Mouse (Mus musculus): Measurements from ENCODE around the gene Vps13d.

Vps13d gene

DNA sequence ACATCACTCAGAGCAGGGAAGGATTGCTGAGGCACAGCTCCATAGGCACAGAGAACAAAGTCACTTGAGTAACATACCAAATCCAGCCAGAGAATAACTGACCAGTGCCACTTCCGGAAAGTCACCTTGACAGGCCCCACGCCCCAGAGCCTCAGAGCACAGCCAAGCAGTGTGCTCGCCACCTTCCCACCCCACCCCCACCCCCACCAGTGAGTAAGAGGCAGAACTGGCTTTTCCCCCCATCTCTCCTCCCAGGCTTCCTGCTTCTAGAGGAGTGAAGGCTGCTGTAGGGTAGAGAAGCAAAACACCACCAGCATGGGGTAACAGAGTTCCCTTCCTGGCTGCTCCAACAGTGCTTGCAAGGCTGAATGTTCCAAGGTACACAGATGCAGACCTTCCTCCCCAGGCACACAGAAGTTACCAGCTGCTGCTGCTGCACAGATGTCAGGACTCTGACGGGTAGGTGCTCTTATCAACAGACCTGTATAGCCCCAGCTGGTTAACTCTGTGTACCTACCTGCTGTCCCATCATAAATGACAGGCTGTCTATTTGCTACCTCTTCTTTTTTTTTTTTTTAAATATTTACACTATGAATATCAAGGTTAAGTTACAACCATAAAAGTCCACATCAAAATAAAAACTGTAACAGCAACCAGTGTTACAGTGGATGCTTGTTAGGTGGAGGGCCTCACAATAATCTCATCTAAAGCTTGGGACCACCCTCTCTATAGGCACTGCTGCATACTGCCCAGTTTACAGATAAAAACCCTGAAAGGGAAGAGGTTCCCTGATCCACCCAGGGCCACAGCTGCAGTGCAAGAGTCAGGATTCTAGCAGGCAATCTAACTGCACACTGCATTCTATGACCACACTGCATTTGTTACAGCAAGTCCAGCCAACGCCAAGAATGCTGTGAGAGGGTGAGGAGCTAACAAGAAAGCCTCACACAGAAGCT is 47.5 kb downstream of the Vps13d start:
- DNase-seq = peak in 1 of 2 experiments; percentile 21

DNA sequence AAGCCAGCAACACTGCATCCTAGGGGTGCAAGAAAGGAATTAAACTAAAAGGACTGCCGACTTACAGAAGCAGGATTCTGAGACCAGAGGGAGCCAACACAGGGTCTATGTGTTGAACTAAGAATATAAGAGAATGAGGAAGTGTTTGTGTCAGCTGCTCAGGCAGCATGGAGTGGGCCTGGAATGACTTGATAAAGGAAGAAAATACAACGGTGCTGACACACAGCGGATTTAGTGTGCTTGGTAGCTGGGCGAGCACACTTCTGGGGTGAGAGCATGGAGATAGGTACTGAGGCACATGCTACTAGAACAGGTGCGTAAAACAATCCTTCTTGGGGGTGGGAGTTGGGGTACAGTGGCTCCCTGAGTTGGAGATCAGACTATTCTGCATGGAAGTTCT is 51.3 kb downstream of the Vps13d start:
- no peak for DNase-seq

DNA sequence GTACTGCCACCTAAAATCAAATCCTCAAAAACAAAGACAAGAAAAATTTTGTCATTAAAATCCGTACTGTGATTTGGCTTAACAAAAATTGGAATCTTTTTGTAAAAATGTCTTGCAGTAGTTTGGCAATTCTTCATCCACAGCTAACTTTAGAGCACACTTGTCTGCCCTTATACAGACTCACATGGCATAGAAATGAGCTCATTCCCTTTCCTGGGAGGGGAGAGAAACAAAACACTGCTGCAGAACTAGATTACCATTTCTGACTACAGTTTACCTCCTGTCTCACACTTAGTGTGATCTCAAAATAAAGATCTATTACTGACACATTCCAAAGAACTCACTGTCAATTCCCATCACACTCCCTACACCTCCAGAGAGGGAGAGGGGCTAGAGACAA is 58.1 kb downstream of the Vps13d start:
- DNase-seq = no peak

DNA sequence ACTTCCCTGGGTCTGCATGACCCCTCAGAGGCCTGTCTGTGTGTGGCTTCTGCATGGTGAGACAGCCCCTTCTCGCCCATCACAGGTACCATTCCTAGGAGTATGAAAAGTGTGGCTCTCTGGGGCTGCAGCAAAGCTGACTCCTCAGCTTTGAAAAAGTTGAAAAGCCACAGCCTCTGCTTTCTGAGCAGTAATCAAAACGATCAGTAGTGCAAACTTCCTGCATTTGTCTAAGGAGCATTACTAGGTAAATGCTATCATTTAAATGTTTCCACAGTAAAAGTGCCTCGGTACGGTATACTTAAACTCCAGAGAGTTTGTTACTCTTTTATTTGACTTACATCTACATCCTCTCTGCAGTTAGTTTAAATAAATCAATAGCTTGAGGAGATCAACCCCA is 59.3 kb downstream of the Vps13d start:
- no peak for DNase-seq

DNA sequence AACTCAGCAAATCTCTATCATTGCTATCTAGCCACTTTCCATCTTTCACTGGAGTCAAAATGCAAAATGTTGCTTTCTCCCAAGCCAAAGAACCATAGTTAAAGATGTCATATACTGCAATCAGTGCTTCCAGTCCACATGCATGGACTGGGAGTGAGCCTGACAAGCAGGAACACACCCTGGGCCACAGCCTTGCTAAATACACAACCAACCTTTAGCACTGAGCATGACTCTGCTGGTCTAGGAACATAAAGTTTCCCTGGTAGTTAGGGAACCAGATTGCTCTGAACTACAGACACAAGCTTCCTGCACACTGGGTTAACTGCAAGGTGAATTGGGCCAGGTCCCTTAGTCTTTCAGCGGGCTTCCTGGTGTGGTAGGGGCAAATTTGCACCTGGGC is 64.0 kb downstream of the Vps13d start:
- DNase-seq = no peak

DNA sequence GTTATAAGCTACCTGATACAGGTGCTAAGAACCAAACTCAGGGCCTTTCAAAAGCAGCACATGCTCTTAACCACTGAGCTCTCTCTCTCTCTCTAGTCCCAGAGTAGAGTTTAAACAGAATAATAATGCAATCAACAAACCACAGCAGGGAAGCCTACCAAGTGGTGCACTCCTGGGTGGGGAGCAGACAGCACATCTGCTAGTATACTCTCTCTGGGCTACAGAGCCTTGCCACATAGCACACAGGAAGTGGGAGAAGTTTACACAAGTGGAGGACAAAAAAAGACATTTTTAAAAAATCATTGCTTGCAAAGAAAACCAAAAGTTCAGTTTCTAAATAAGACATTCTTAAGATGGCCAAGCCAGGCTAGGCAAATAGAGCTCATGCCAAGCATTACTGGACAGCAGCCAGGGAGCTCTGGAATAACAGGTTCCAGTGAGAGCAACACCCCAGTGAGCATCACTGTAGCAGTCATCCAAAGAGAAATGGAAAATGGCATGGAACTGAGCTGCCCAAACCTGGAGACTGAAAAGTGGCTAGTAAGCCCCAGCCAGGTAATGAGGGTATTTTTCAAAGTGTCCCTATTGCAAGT is 64.8 kb downstream of the Vps13d start:
- peak; percentile 41 to 51 for DNase-seq

DNA sequence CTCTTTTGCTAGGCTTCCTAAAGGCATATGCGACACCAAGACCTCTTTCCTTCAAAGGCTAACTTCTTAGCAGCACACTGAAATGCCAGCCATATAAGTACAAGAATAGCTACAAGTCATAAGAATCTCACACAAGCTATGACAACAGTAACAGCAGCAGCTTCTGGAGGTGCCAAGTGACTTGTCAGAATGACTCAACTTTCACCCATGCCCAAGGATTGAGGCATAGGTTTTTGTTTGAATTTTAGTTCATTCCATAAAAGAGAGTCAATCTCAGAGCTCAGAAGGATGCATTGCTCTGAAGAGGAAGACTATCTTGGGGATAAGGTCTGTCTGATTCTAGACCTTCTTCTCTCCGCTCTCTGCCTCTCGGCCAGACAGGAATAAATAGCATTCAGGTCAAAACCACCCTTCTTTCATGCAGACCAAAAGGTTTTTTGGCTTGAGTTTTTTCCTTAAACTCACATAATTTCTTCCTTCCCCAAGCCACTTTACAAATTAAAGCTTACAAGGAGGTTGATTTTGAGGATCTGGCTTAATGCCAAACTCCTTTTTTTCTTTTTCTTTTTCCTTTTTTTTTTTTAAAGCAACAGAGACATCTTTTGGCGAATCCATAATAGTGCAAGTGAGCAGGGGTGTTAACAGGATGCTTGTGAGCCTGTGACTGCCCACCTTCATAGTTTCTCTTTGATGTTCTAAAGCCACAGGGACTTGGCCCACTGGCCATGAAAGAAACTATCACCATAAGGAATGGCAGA is 69.2 kb downstream of the Vps13d start:
- no peak for DNase-seq

DNA sequence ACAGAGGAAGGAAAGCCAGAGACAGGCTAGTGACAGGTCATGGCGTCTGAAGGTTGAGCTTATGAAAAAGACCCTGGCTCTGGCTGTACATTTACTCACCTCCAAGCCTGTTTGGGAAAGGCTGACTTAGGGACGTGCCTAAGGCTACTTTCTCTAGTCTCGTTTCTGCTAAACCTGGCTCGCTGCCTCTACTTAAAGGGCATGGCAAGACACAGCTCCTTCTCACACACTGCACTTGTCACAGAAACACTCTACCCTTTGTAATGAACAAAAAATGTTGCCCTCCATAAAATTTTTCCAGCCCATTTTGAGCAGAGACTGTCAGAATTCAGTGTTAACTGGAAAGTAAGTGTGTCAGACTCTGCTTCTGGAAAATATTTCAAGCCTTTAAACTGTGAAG is 70.4 kb downstream of the Vps13d start:
- DNase-seq = no peak

DNA sequence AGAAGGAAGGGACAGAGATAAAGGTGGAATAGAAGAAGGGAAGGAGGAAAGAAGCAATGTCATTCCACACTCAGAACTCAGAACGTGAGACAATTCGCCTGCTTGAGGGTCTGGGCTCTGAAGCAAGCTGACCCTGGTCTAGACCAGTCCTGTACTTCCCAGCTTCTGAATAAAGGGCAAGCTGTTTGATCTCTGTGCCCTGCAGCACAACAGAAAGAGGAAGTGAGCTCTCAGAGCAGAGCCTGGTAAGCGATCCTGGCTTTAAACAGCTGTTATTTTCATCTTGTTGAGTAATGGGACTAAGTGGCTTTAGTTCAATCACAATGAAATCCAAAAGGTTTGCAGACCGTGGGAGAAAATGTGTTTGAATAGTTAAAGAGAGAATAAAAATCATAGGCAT is 83.2 kb downstream of the Vps13d start:
- DNase-seq = no peak

DNA sequence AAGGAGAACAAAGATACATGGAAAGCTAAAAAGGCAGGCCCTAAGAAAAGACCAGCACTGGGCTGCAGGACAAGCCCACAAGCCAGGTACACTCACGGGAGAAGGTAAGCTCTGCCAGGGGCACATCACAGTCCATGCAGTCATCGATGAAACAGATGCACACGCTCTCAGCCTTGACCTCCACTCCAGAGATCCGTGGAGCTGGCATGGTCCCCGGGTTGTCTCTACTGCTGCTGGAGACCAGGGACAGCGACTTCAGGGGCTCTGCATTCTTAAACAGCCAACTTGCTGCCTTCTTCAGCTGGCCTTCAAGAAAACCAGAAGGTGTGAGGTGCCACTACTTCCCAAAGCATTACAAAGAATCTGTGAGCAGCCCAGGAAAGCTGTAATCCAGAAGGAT is 84.1 kb downstream of the Vps13d start:
- no peak for DNase-seq

DNA sequence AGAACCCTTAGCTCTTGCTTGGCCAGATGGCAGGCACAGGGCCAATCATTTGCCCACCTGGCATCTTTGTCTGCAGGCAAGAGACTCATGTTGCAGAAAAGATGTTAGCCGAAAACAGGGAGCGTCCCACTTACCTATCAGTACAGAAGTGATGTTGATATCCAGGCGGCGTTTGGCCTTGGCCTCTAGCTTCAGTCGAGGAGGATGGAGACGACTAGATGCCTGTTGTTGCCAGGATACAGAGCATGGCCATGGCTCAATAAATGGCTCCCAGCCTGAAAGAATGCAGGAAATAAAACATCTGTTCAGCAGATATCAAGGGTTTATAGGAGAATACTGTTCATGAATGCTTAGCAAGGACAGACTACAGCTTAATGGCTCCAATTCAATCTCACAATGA is 88.0 kb downstream of the Vps13d start:
- DNase-seq = peak in 1 of 2 experiments; percentile 14

DNA sequence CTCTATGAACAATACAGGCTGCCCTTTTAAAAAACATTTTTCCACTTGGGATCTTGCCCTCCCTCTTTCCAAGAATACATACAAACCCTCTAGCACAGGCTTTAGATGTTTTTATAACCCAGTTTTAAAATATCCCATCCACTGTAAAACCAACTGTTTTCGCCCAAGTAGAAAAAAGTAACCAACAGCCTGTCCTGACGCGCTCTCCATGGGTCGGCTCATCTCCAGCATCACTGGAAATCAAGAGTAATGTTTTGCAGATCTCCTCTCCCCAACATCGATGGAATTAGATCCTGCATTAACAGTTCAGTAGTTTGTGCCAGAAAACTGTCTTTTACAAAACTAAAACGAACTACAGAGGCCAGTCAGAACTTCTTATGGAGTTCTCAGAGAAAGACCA is 89.5 kb downstream of the Vps13d start:
- peak in 1 of 2 experiments; percentile 27 for DNase-seq

DNA sequence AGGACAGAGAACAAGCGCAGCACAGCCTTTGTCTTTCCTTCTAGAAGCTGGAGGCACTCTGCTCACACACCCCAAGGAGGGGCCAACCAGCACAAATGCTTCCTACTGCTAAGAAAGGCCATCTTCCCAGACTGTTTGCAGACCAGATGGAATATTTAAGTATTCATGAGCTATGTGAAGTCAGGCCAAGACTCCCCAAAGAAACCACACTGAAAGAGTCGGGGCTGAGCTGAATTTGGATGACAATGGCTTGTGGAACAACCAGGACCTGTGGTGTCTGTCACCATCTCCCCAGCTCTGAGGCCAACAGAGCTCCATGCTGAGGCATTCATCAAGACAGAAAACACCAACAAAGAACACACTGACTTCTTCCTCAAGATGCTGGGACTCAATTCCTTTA is 89.9 kb downstream of the Vps13d start:
- peak; percentile 20 to 40 for DNase-seq

DNA sequence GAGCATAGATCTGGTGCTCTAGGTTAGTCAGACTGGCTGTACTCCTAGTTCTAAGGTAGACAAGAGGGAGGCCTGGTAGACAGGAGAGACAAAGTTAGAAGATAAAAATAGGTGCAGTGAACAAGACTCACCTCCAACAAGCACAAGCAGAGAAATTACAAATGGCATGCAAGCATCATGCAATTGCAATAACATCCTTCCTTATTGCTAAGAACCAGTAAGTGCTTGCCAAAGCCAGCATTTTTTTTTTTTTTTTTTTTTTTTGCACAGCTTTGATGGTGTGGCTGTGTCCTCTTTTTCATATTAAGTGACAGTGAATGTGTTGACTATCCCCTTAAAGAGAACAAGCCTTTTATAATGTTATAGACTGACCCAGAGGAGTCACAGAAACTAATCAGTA is 91.2 kb downstream of the Vps13d start:
- no peak for DNase-seq

DNA sequence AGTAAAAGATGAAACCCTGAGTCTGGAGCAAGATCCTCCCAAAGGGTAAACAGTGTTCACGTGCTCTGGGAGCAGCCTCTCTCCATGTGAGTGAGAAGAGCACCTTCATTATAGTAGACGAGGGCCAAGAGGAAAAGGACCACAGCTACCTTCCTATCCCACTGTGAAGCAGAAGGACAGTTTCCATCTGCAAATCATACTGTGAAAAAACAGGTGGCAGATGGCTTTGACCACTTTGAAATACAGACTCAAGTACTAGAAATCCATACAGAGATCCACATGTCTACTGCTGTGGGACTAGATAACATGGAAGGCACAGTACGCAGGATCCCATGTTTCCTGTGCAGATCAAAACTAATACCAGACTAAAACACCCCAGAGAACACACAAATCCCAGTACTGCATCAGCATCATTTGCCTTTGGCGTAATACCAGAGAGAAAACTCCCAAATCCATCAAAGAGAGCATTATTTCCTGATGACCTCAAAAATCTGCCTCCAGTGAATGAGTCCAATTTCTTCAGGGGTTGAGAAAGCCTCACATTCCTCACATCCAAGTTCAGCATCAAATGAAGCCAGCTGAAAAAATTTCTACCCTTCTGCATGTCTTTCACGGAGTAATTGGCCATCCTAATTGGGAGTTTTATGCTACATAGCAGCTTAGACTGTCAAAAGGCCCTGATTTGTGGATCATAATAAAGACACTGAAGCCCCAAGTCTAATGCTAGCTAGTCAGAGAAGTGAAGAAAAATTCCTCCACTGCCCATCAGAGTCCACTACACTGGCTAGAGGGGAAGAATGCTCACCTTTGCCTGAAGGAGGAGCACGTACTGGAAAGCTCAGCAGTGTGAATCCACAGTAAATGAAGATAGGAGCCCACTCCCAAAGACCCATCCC is 92.7 kb downstream of the Vps13d start:
- no peak for DNase-seq

DNA sequence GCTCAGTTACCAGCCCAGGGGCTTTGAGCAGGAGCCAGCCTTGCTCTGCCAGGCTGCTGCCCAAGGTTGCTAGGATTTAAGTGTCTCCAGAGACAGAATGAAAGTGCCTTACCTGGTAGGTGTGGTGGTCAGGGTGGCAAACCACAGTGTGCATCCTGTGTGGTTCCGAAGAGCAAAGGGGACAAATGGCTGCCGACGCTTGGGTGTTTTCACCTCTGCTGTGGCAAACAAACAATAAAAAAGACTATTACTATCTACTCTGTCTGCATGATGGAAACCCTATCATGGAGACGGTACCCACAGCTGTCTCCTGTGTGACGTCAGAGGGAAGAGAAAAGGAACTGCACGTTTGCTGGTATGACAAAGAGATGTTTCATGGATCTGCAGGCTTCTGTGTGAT is 95.0 kb downstream of the Vps13d start:
- no peak for DNase-seq

DNA sequence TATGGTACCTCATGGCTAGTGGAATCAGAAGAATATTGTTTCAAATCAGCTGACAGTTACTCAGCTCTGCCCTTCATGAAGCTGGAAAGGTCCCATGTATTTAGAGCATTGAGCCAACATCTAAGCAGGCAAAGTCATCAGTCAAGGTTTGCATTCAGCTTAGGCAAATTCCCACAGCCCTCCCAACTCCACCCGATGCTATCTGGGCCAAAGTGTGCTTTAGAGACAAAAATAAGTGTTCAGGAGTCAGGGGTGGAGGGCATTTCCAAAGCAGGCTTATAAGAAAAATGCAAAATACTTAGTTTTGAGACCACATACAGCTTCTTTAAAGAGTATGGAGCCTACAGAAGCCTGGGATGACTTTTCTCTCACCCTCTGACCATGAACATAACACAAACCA is 95.5 kb downstream of the Vps13d start:
- DNase-seq = no peak

DNA sequence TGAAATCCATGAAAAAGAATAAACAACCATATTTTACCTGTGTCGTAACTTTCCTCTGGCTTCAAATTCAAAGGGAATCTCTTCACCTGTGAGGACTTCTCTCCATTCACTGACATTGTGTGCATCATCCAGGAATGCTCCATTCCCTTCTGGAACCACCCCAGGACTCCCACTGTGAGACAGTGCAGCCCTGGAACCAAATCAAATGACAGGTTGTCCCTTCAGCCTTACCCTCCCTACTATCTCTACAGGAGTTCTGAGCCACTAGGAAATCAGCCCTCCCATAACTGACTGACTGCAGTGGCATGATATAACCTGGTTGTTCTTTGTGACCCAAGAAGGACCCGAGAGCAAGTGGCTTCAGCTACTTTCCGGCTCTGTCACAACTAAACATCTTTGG is 96.8 kb downstream of the Vps13d start:
- DNase-seq = no peak

DNA sequence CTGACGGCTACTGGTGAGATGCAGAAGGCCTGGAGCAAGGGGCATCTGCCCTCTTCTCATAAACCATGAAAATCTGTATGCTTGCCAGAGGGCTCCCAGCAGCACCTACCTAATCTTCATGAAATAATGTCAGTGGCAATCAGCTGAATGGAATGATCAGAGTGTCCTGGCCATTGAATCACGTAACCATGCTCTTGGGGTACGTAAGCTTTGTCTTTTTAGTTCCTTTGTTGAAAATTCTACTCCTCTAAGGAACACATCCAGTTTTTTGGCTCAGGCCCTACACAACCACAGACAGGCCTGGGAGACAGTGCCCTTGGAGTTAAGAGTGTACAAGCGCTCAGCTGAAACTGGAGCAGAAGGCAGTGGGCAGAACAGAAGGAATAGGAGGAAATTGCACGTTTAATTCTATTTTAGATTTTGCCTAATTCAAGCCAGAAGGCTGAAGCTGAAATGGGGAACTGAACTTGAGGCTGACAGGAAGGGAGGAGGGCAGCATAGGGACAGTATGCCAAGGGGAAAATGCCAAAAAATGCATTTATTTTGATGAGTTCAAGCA is 98.2 kb downstream of the Vps13d start:
- DNase-seq = no peak

DNA sequence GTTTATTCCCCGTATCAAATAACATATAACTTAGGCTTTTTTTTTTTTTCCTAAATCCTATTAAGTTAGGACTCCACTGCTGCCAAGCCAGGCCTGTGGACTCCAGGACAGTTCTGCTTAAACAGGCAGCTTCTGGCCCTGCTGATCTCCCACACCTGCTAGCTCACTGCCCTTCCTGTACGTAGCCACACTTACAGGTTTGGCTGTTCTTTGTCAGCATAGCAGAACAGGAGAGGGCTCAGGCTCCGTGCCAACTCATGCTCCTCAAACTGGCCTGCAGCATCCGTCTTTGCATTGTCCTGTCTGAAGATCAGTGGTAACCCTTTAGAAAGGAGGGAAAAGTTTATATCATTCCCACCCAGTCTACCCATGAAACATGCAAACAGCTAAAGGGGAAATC is 108.3 kb downstream of the Vps13d start:
- no peak for DNase-seq

DNA sequence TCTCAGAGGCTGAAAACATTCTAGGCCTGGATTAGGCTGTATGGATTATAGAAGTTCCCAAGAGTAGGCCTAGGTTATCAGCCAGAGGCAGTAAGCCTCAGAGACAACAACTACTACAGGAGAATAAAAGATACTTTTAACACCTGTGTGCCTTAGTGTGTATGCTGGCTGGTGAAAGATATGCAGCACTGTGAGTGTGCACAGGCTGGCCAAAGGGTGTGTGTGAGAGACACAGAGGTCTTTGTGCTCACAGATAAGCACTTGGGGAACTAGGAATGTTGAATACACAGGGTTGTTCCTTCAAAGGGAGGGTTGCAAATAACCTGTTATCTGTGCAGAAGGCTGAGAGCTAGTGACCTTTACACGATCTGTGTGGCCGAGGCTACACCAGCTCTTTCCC is 115.5 kb downstream of the Vps13d start:
- no peak for DNase-seq

DNA sequence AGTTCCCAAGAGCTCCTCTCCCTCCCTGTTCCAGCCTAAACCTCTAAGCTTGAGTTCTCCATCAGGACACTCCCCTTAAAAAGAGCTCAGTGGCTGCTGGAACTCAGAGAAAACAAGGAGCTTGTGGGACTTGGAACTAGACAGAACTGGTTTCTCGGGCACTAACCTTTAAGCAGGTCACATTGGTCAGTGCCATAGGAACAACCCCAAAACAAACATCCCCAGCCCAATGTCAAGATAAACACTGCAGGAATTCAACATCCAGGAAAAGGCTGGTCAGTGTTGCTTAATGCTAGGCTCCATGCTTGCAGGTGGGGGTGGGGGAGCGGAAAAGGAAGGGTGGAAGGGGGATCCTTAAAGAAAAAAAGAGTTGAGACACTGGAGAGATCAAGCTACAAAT is 120.5 kb downstream of the Vps13d start:
- DNase-seq = no peak

Data from kidney, postnatal 4 days (tissue).